Mouse (Mus musculus) gastrocnemius, adult 2 months (tissue): ENCODE measurements around the gene Cmklr1. TPM values are rescaled to one million over a fixed set of nuclear protein-coding genes. Genes with fewer than 3 reads are reported as not detected.

ENCODE experiments used
- DNase-seq: peaks from one replicate; pipeline ENCODE4 v3.0.0; 2022
- H3K27ac ChIP-seq: fragments of 200-600 bp; 2 replicates; pipeline ENCODE4 v1.8.1; 2022; ENCODE audit warnings: mild to moderate bottlenecking
- H3K4me3 ChIP-seq: fragments of 200-600 bp; 2 replicates; pipeline ENCODE4 v1.8.1; 2022; ENCODE audit warnings: mild to moderate bottlenecking, moderate library complexity
- CTCF ChIP-seq: fragments of 200-600 bp; IDR thresholded peaks from 2 replicates; pipeline ENCODE4 v1.8.1; 2022; ENCODE audit warnings: antibody characterized with exemption, mild to moderate bottlenecking, moderate library complexity
- intact Hi-C: fragments of 180-260 bp; cut with DNase I; formaldehyde crosslinking; loops from one replicate; pipeline ENCODE4 v1.15.1; 2025
- total RNA-seq, 2 experiments: library from RNA; stranded (reverse); gene quantifications; 2 replicates each; pipeline ENCODE4 v1.2.3; 2021

The Cmklr1 gene
- total RNA-seq, 2 experiments from 2014 or later: 10.8 to 17.1 TPM

DNA sequence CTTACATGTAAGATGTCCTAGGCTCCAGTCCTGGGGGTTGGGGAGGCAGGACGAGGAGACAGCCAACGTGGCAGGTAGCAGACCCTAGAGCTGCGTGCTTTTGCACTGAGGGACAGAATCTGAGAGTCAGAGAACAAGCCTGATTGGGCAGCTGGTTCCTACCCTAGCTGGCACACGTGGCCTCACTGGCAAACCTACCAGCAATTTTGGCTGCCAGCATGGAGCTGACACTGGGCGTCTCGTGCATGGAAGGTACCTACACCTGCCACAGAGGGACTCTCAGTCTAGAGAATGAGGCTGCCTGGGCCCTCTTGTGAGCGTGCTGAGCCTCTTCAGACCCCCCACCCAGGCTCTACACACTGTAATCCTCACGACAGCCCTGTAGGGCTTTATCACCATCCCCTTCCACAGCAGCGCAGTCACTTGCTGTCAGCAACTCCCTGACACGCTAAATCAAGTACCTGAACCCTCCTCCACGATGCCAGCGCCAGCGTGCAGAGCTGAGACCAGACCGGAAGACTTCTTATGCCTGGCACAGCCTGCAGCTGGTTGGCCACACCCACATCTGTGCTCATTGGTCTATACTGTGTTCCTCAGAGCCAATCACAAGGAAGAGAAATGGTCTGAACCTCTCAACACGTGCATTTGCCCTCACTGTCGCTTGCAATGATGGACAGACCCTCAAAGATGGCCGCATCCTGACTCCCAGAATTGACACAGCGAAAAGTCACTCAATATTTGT, 6.9 kb downstream of the Cmklr1 start:
- no peak for TF ChIP-seq CTCF
- no peak for DNase-seq
- intact Hi-C loops: no loop called here
- H3K4me3 ChIP-seq: peak overlapping the region; percentile 23
- H3K27ac ChIP-seq: no peak overlapping the region

- no peak for DNase-seq
- Histone ChIP-seq H3K4me3 (no peak overlapping the region), H3K27ac (no peak overlapping the region)
- intact Hi-C loops: no loop called here
- no peak for TF ChIP-seq CTCF
Measured at GRCm38 (mm10) chr5:113641066-113641465, 9.2 kb downstream of the Cmklr1 start.

- no peak for DNase-seq
- intact Hi-C loops: no loop called here
- TF ChIP-seq CTCF: no peak
- H3K27ac ChIP-seq: no peak overlapping the region
- H3K4me3 ChIP-seq: no peak overlapping the region
Measured at GRCm38 (mm10) chr5:113639126-113639525, 11.1 kb downstream of the Cmklr1 start.

GRCm38 (mm10) chr5:113638055-113638454, 12.2 kb downstream of the Cmklr1 start:
- Histone ChIP-seq H3K27ac (peak overlapping the region; percentile 51), H3K4me3 (no peak overlapping the region)
- peak; percentile 17 for DNase-seq
- no peak for TF ChIP-seq CTCF
- intact Hi-C loops: no loop called here

DNA sequence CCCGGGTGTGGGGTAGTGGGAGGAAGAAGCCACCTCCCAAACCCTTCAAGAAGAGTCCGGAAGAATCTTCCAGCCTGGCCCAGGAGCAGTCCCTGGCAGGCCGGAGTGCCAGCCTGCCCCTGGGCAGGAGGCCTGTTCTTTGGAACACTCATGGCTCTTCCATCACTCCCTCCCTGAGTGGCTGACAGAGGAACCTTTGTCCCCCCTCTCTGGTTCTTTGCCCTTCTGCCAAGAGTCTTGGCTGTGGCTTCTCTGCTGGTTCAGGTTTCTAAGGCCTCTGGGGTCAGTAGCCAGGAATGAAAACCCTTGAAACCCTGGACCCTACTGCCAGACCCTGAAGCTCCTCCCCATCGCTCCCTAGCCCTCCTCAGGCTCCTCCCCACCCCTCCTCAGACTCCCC, 12.6 kb downstream of the Cmklr1 start:
- Histone ChIP-seq H3K4me3 (no peak overlapping the region; the same call in 1 of the 2 replicates), H3K27ac (peak overlapping the region; percentile 51)
- no peak for TF ChIP-seq CTCF
- peak; percentile 43 for DNase-seq
- intact Hi-C loops: no loop called here

GRCm38 (mm10) chr5:113635861-113636565, 14.2 kb downstream of the Cmklr1 start:
- intact Hi-C loops: no loop called here
- H3K4me3 ChIP-seq: peak overlapping the region; percentile 13; the same call in 1 of the 2 replicates
- H3K27ac ChIP-seq: peak overlapping the region; percentile 67
- no peak for TF ChIP-seq CTCF
- DNase-seq: peak; percentile 31

GRCm38 (mm10) chr5:113634887-113635610, 15.2 kb downstream of the Cmklr1 start:
- H3K27ac ChIP-seq: peak overlapping the region; percentile 67

GRCm38 (mm10) chr5:113634024-113634651, 16.1 kb downstream of the Cmklr1 start:
- Histone ChIP-seq H3K4me3 (peak overlapping the region; percentile 38), H3K27ac (peak overlapping the region; percentile 67)
- TF ChIP-seq CTCF: no peak
- intact Hi-C loops: no loop called here
- peak; percentile 82 for DNase-seq

More at GRCm38 (mm10) chr5:113634887-113635610, 15.2 kb downstream of the Cmklr1 start:
- peak; percentile 16 for DNase-seq
- intact Hi-C loops: no loop called here
- H3K4me3 ChIP-seq: peak overlapping the region; percentile 38
- no peak for TF ChIP-seq CTCF

- Histone ChIP-seq H3K27ac (peak overlapping the region; percentile 67), H3K4me3 (peak overlapping the region; percentile 17; the same call in 1 of the 2 replicates)
- DNase-seq: peak; percentile 63
- intact Hi-C loops: no loop called here
- TF ChIP-seq CTCF: no peak
Measured at GRCm38 (mm10) chr5:113633037-113633714, 17.1 kb downstream of the Cmklr1 start.

- DNase-seq: no peak
- intact Hi-C loops: no loop called here
- H3K27ac ChIP-seq: peak overlapping the region; percentile 49
- no peak for TF ChIP-seq CTCF
- H3K4me3 ChIP-seq: no peak overlapping the region
Measured at GRCm38 (mm10) chr5:113630116-113630515, 20.1 kb downstream of the Cmklr1 start.

GRCm38 (mm10) chr5:113629248-113629647, 21.0 kb downstream of the Cmklr1 start:
- H3K27ac ChIP-seq: peak overlapping the region; percentile 49
- no peak overlapping the region for H3K4me3 ChIP-seq
- TF ChIP-seq CTCF: no peak
- intact Hi-C loops: no loop called here
- DNase-seq: no peak
